Mouse (Mus musculus) ES-E14 (cell line): ENCODE measurements around the gene Ccdc9.

ENCODE experiments used
- CHD2 ChIP-seq: IDR thresholded peaks from 2 replicates; pipeline ENCODE4 v1.6.1; 2014; ENCODE audit warnings: mild to moderate bottlenecking, low read depth, low read length, inconsistent platforms
- HCFC1 ChIP-seq: IDR thresholded peaks from 2 replicates; pipeline ENCODE4 v1.6.1; 2012; ENCODE audit warnings: low read length, inconsistent platforms, borderline replicate concordance; ENCODE audit not compliant: insufficient read depth
- ZNF384 ChIP-seq: IDR thresholded peaks from 2 replicates; pipeline ENCODE4 v1.6.1; 2012; ENCODE audit warnings: low read depth, low read length, inconsistent platforms

GRCm38 (mm10) chr7:16310020-16310520, 23.5 kb upstream of the Ccdc9 start:
- TF ChIP-seq CHD2: no peak
- TF ChIP-seq ZNF384: no peak
- TF ChIP-seq HCFC1: peak; percentile 12; the same call in 1 of the 2 replicates
